20 mouse cellular contexts compared by ENCODE assay signal in the genomic region with DNA sequence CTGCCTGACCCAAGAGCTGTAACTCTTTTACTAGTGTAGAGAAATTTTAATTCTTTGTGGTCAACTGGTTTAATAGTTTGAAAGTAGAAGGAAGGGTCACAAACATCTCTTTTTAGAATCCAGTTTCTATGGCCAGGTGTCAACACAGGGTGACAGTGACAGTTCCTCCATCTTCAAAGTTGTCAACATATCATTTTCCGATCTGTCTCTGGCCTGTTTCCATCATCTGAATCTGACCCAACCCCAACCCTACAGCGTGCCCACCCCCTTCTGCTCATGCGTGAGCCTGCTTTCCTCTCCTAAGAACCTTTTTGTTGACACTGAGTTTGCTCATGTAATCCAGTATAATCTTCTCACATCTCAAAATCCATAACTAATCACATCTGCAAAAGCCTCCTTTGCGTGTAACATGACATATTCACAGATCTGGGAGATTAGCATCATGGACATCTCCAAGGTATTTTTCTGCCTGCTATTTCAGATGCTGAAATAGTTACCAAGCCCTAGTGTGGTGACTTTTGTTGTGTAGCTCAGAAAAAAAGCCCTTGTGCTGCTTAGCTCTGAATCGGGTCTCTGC.
A peak's percentile ranks its signal among the peaks of the same experiment; 100 is the strongest.
DNase-seq lines count a peak whose midpoint lies in the region; ATAC-seq and TF ChIP-seq lines count a peak whose summit lies in the region.
"Had no signal": no experiment of that assay in that cellular context is flagged by ENCODE, and none has a peak within 500 bp of the region (broad histone marks: within the 10 kb centered on the region; RNA-seq: fewer than 3 reads in every experiment).

No protein-coding gene starts in this region.

- 73% methylated on average over 5 of the region's 5 CpGs for WGBS in macrophage (ENCODE audit: missing documents)
- WGBS in intestine, postnatal 0 days = 71% methylated on average over 5 of the region's 5 CpGs

- no peak overlapping the region for H3K4me2 ChIP-seq in intestine, postnatal 0 days (replicated peaks; ENCODE audit: low read depth)
- H3K4me2 ChIP-seq: embryonic facial prominence, embryonic 12.5 days; heart, embryonic 11.5 days; heart, embryonic 15.5 days; hindbrain, embryonic 14.5 days had no signal

- no peaks in the 10 kb centered on the region for H3K27me3 ChIP-seq in splenic B cell, adult 2 months (ENCODE audit: control insufficient read depth, insufficient read depth, low read length, poor library complexity, severe bottlenecking)
- no peaks in the 10 kb centered on the region for H3K27me3 ChIP-seq in intestine, postnatal 0 days (replicated peaks; ENCODE audit: control insufficient read depth, insufficient read depth, low read length)
- H3K27me3 ChIP-seq: embryonic facial prominence, embryonic 12.5 days; heart, embryonic 15.5 days had no signal

- peak; percentile 53 for DNase-seq in heart, adult 11 months
- no peak for DNase-seq in heart, postnatal 4 days
- peak; percentile 6 to 25 for DNase-seq in spleen, postnatal 36 days (ENCODE audit: low spot score in 2 of 2)
- no peak for DNase-seq in spleen, adult 12 weeks (ENCODE audit: low spot score)
- DNase-seq in splenic B cell, adult 2 months (ENCODE audit: low read depth, low spot score) = peak; percentile 29
- DNase-seq in urinary bladder, postnatal 10 days (ENCODE audit: low spot score) = no peak
- DNase-seq: adrenal gland, postnatal 25 days; cerebellum, adult 2 months; cerebellum, postnatal 10 days; gastrocnemius, postnatal 10 days; heart, adult 2 months; heart, postnatal 14 days had no signal

- no peak for ATAC-seq in intestine, postnatal 0 days
- ATAC-seq: forebrain, embryonic 16.5 days had no signal

- no peaks in the 10 kb centered on the region for H3K36me3 ChIP-seq in macrophage (ENCODE audit: inconsistent target)
- H3K36me3 ChIP-seq in splenic B cell, adult 2 months (ENCODE audit: control insufficient read depth, insufficient read depth, low read length, poor library complexity, severe bottlenecking) = no peaks in the 10 kb centered on the region
- H3K36me3 ChIP-seq in intestine, postnatal 0 days (ENCODE audit: control insufficient read depth, insufficient read depth) = no peaks in the 10 kb centered on the region
- H3K36me3 ChIP-seq: embryonic facial prominence, embryonic 12.5 days; heart, embryonic 15.5 days; hindbrain, embryonic 10.5 days had no signal

- H3K4me3 ChIP-seq in macrophage (ENCODE audit: inconsistent target) = no peak overlapping the region
- no peak overlapping the region for H3K4me3 ChIP-seq in intestine, postnatal 0 days (ENCODE audit: low read depth, low read length)
- H3K4me3 ChIP-seq: embryonic facial prominence, embryonic 12.5 days; heart, adult 2 months; heart, embryonic 15.5 days; hindbrain, embryonic 10.5 days had no signal

- peak overlapping the region; percentile 37 for H3K27ac ChIP-seq in macrophage
- no peak overlapping the region for H3K27ac ChIP-seq in intestine, postnatal 0 days (ENCODE audit: low read depth, low read length)
- H3K27ac ChIP-seq: embryonic facial prominence, embryonic 12.5 days; heart, adult 2 months; heart, embryonic 15.5 days; hindbrain, embryonic 10.5 days; hindbrain, embryonic 14.5 days had no signal

- TF ChIP-seq CTCF in intestine, postnatal 0 days (IDR thresholded peaks at IDR 0.05; ENCODE audit: low read depth) = no peak

- no peak overlapping the region for H3K9ac ChIP-seq in intestine, postnatal 0 days (ENCODE audit: low read depth, low read length)
- H3K9ac ChIP-seq: embryonic facial prominence, embryonic 12.5 days; heart, embryonic 15.5 days; hindbrain, embryonic 14.5 days had no signal

- H3K79me2 ChIP-seq in macrophage (ENCODE audit: inconsistent target) = no peaks in the 10 kb centered on the region

- H3K9me3 ChIP-seq in intestine, postnatal 0 days (ENCODE audit: control insufficient read depth) = no peaks in the 10 kb centered on the region
- H3K9me3 ChIP-seq: embryonic facial prominence, embryonic 12.5 days; heart, embryonic 15.5 days; hindbrain, embryonic 10.5 days had no signal

- H3K4me1 ChIP-seq in intestine, postnatal 0 days (replicated peaks; ENCODE audit: control insufficient read depth, insufficient read depth, low read length) = no peaks in the 10 kb centered on the region
- H3K4me1 ChIP-seq: embryonic facial prominence, embryonic 12.5 days; hindbrain, embryonic 10.5 days had no signal

Comparison
In these comparisons a context has a peak if more than half of its experiments do, and no peak if none do; other contexts are left out.
1. DNase-seq: peak in heart, adult 11 months (single experiment), spleen, postnatal 36 days (2 of 2) and splenic B cell, adult 2 months (single experiment); none in heart, postnatal 4 days (single experiment), spleen, adult 12 weeks (single experiment) and urinary bladder, postnatal 10 days (single experiment).